8 mouse cellular contexts compared by ENCODE assay signal in the genomic region with DNA sequence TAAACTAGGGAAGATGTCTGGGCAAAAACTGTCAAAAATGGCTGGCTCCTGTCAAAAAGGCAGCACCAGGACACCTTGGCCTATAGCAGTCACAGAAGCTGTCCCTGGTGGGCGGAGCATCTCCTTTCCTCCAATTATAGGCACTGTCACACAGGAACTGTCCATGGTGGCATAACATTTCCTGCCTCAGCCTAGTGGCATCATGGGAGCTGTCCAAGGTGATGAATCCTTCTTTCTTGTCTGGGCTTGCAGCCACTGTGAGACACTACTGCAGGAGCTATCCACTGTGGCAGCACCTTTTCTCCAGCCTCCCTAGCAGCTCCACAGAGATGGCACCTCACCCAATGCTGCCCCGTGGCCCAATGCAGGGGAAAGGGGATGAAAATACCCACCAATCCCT. TPM values are rescaled to one million over a fixed set of nuclear protein-coding genes. Genes with fewer than 3 reads are reported as not detected.
DNase-seq lines count a peak whose midpoint lies in the region; ATAC-seq and TF ChIP-seq lines count a peak whose summit lies in the region.

No protein-coding gene starts in this region.

- H3K9me3 ChIP-seq in G1E (replicated peaks): 0 out of 2 replicates have a peak, but pooled peaks cover 4% of the 10 kb centered on the region

- peaks cover 62% of the 10 kb centered on the region for H3K36me3 ChIP-seq in G1E (replicated peaks)

- H3K27me3 ChIP-seq in G1E (ENCODE audit: insufficient read depth, low read length): no peaks in the 10 kb centered on the region

- H3K4me3 ChIP-seq in G1E (ENCODE audit: low read depth, low read length): no peak overlapping the region

- no peak for TF ChIP-seq CTCF in G1E (IDR thresholded peaks at IDR 0.05; ENCODE audit: low read depth, low read length)

- ATAC-seq in G1E (ENCODE audit: extremely low read depth, insufficient number of reproducible peaks, low FRiP score, poor library complexity, severe bottlenecking): peak; percentile 87
- peak; percentile 100 for ATAC-seq in megakaryocyte progenitor cell, adult 5-6 weeks (replicated peaks; ENCODE audit: poor library complexity)

- DNase-seq in A20 (ENCODE audit: low read depth, low spot score) (peak; percentile 81), G1E (ENCODE audit: low spot score) (peak; percentile 9), MN1 (ENCODE audit: low spot score) (no peak)
- peak; percentile 81 for DNase-seq in induced T-regulatory cell, adult 2 months (ENCODE audit: low read depth)
- no peak for DNase-seq in heart, adult 8-10 months (ENCODE audit: low spot score)
- DNase-seq in gastrocnemius, adult 8-10 months (ENCODE audit: low spot score in 2 of 2): no peak
- no peak for DNase-seq in cerebellum, postnatal 14 days

- no peaks in the 10 kb centered on the region for H3K4me1 ChIP-seq in G1E (ENCODE audit: insufficient read depth, low read depth, low read length)

RNA-seq across cellular contexts. Expression of gene Nsun3, which starts 28.3 kb away (rescaled TPM):
- total RNA-seq in G1E (2014; fragmentation: Nextera tagmentation) (112 and 141 TPM in 2 replicates), G1E (2017) (17.7 and 22.9 TPM in 2 replicates)
- polyA plus RNA-seq in G1E (2012): 1.9 and 2.0 TPM in 2 replicates
- total RNA-seq in megakaryocyte progenitor cell, adult 5-6 weeks (2015): 80.9 and 89.4 TPM in 2 replicates
- total RNA-seq in megakaryocyte progenitor cell, adult 5-6 weeks (2017): 16.6 and 23.4 TPM in 2 replicates
- total RNA-seq in heart, adult 8-10 months (2022): 1 to 10 TPM; 6.3 to 9.6 (median 6.7) TPM
- 1 to 10 TPM; 5.8 to 8.5 (median 6.9) TPM for total RNA-seq in gastrocnemius, adult 8-10 months (2022)

RNA-seq across cellular contexts. Expression of gene Stx19, which starts 56.1 kb away (rescaled TPM):
- total RNA-seq in G1E (2014; fragmentation: Nextera tagmentation) (not detected in 2 replicates), G1E (2017) (0.06 and 0.11 TPM in 2 replicates)
- polyA plus RNA-seq in G1E (2012): not detected in 2 replicates
- total RNA-seq in megakaryocyte progenitor cell, adult 5-6 weeks (2015): not detected in 2 replicates
- not detected in 2 replicates for total RNA-seq in megakaryocyte progenitor cell, adult 5-6 weeks (2017)
- not detected for total RNA-seq in heart, adult 8-10 months (2022)
- total RNA-seq in gastrocnemius, adult 8-10 months (2022): not detected

Comparison
In these comparisons a context has a peak if more than half of its experiments do, and no peak if none do; other contexts are left out.
1. DNase-seq: peak in A20 (single experiment), G1E (single experiment) and induced T-regulatory cell, adult 2 months (single experiment); none in MN1 (single experiment), heart, adult 8-10 months (single experiment), gastrocnemius, adult 8-10 months (0 of 2) and cerebellum, postnatal 14 days (0 of 2).